Mouse (Mus musculus): ENCODE results near the gene Cfap77.

Gene Cfap77

GRCm38 (mm10) chr2:29046151-29046550 lies 8.7 kb downstream of the Cfap77 start:
- DNase-seq = no peak

GRCm38 (mm10) chr2:29042124-29042523 lies 12.7 kb downstream of the Cfap77 start:
- DNase-seq = no peak

GRCm38 (mm10) chr2:29041477-29041768 lies 13.4 kb downstream of the Cfap77 start:
- DNase-seq = no peak

GRCm38 (mm10) chr2:29040594-29041476 lies 14.0 kb downstream of the Cfap77 start:
- DNase-seq = no peak

GRCm38 (mm10) chr2:29039741-29040140 lies 15.1 kb downstream of the Cfap77 start:
- DNase-seq = no peak

GRCm38 (mm10) chr2:29035698-29036097 lies 19.2 kb downstream of the Cfap77 start:
- peak; percentile 60 for DNase-seq

GRCm38 (mm10) chr2:29034542-29035475 lies 20.1 kb downstream of the Cfap77 start:
- no peak for DNase-seq

GRCm38 (mm10) chr2:29031951-29032350 lies 22.9 kb downstream of the Cfap77 start:
- DNase-seq = no peak

- DNase-seq = peak; percentile 60
Observed at GRCm38 (mm10) chr2:29030048-29030734, 24.7 kb downstream of the Cfap77 start.

- DNase-seq = no peak
Observed at GRCm38 (mm10) chr2:29025284-29025683, 29.6 kb downstream of the Cfap77 start.

- no peak for DNase-seq
Observed at GRCm38 (mm10) chr2:29023001-29023400, 31.9 kb downstream of the Cfap77 start.

- no peak for DNase-seq
Observed at GRCm38 (mm10) chr2:29021025-29021424, 33.8 kb downstream of the Cfap77 start.

GRCm38 (mm10) chr2:29018680-29019079 lies 36.2 kb downstream of the Cfap77 start:
- DNase-seq = no peak

- no peak for DNase-seq
Observed at GRCm38 (mm10) chr2:29016599-29017587, 38.0 kb downstream of the Cfap77 start.

GRCm38 (mm10) chr2:29012523-29012922 lies 42.3 kb downstream of the Cfap77 start:
- DNase-seq = no peak

GRCm38 (mm10) chr2:29007656-29008055 lies 47.2 kb downstream of the Cfap77 start:
- DNase-seq = no peak

- no peak for DNase-seq
Observed at GRCm38 (mm10) chr2:29006455-29007034, 48.3 kb downstream of the Cfap77 start.

- no peak for DNase-seq
Observed at GRCm38 (mm10) chr2:29004037-29004436, 50.8 kb downstream of the Cfap77 start.

- no peak for DNase-seq
Observed at GRCm38 (mm10) chr2:28998246-28998645, 56.6 kb downstream of the Cfap77 start.

GRCm38 (mm10) chr2:28997161-28997834 lies 57.6 kb downstream of the Cfap77 start:
- DNase-seq = no peak

GRCm38 (mm10) chr2:28995436-28995835 lies 59.4 kb downstream of the Cfap77 start:
- peak; percentile 25 for DNase-seq

All from kidney, postnatal 10 days (tissue).